Mouse (Mus musculus): ENCODE data around the gene Gm11114.

DNA sequence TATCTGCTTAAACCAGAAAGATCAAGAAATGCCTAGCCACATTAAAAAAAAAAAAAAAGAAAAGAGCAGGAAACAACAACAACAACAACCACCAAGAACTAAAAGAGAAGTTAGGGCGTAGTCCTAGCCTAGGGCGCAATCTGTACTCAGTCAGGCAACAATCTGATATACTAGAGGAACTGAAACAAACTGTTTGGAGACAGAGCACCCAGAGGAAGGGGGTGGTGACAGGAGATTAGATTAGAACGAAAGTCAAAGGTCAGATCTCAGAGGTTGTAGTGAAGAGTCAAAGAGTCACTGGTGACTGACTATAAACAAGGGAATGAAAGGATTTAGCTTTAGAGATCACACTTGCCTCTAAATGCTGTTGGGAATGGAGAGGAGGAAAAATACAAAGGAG lies 27.7 kb downstream of the Gm11114 start:
- TF ChIP-seq POLR2A (IDR thresholded peaks at IDR 0.05; ENCODE audit: borderline replicate concordance, low read depth, low read length) (no peak), CTCF (IDR thresholded peaks at IDR 0.05; ENCODE audit: low read depth, low read length) (no peak)

Measured in bone marrow macrophage, adult 2 months (primary cell).